Mouse (Mus musculus): ENCODE results near the gene Il4ra.

The Il4ra gene

GRCm38 (mm10) chr7:125572737-125573136 lies 20.8 kb downstream of the Il4ra start:
- DNase-seq (ENCODE audit: low spot score), result no peak

GRCm38 (mm10) chr7:125573849-125574248 lies 21.9 kb downstream of the Il4ra start:
- no peak for DNase-seq (ENCODE audit: low spot score)

GRCm38 (mm10) chr7:125574832-125575231 lies 22.9 kb downstream of the Il4ra start:
- DNase-seq (ENCODE audit: low spot score), result no peak

- no peak for DNase-seq (ENCODE audit: low spot score)
Observed at GRCm38 (mm10) chr7:125575738-125576540, 24.0 kb downstream of the Il4ra start.

GRCm38 (mm10) chr7:125576982-125577381 lies 25.1 kb downstream of the Il4ra start:
- peak; percentile 84 for DNase-seq (ENCODE audit: low spot score)

- DNase-seq (ENCODE audit: low spot score), result no peak
Observed at GRCm38 (mm10) chr7:125577486-125578088, 25.7 kb downstream of the Il4ra start.

GRCm38 (mm10) chr7:125578106-125578505 lies 26.2 kb downstream of the Il4ra start:
- DNase-seq (ENCODE audit: low spot score), result no peak

GRCm38 (mm10) chr7:125579545-125580219 lies 27.8 kb downstream of the Il4ra start:
- DNase-seq (ENCODE audit: low spot score), result no peak

- DNase-seq (ENCODE audit: low spot score), result no peak
Observed at GRCm38 (mm10) chr7:125580220-125580549, 28.3 kb downstream of the Il4ra start.

GRCm38 (mm10) chr7:125580625-125581316 lies 28.9 kb downstream of the Il4ra start:
- no peak for DNase-seq (ENCODE audit: low spot score)

- DNase-seq (ENCODE audit: low spot score), result peak; percentile 90
Observed at GRCm38 (mm10) chr7:125581317-125581672, 29.4 kb downstream of the Il4ra start.

GRCm38 (mm10) chr7:125583325-125584004 lies 31.5 kb downstream of the Il4ra start:
- no peak for DNase-seq (ENCODE audit: low spot score)

GRCm38 (mm10) chr7:125584005-125584369 lies 32.1 kb downstream of the Il4ra start:
- DNase-seq (ENCODE audit: low spot score), result no peak

GRCm38 (mm10) chr7:125586355-125586754 lies 34.4 kb downstream of the Il4ra start:
- no peak for DNase-seq (ENCODE audit: low spot score)

GRCm38 (mm10) chr7:125588721-125589120 lies 36.8 kb downstream of the Il4ra start:
- DNase-seq (ENCODE audit: low spot score), result peak; percentile 48

- no peak for DNase-seq (ENCODE audit: low spot score)
Observed at GRCm38 (mm10) chr7:125589896-125590295, 38.0 kb downstream of the Il4ra start.

GRCm38 (mm10) chr7:125593831-125594230 lies 41.9 kb downstream of the Il4ra start:
- peak; percentile 50 for DNase-seq (ENCODE audit: low spot score)

GRCm38 (mm10) chr7:125596406-125596805 lies 44.5 kb downstream of the Il4ra start:
- peak; percentile 69 for DNase-seq (ENCODE audit: low spot score)

GRCm38 (mm10) chr7:125597083-125597482 lies 45.2 kb downstream of the Il4ra start:
- DNase-seq (ENCODE audit: low spot score), result no peak

GRCm38 (mm10) chr7:125597516-125598347 lies 45.8 kb downstream of the Il4ra start:
- DNase-seq (ENCODE audit: low spot score), result no peak

- DNase-seq (ENCODE audit: low spot score), result no peak
Observed at GRCm38 (mm10) chr7:125599373-125599973, 47.6 kb downstream of the Il4ra start.

Measured in lung, postnatal 25 days (tissue).